Mouse (Mus musculus): ENCODE results near the gene Olfr1417.

GRCm38 (mm10) chr19:11856506-11856905, 17.5 kb upstream of the Olfr1417 start:
- no peak for TF ChIP-seq CTCF (IDR thresholded peaks at IDR 0.05; ENCODE audit: low read depth, low read length)
- TF ChIP-seq TAL1 (conservative IDR thresholded peaks at IDR 0.05; ENCODE audit: low read depth, low read length), result no peak
- TF ChIP-seq GATA1 (IDR thresholded peaks at IDR 0.05; ENCODE audit: borderline replicate concordance, low read length), result no peak

Measured in G1E (cell line).